Mouse (Mus musculus) limb, embryonic 11.5 days (tissue): ENCODE data around the gene Gm11037. TPM values are rescaled to one million over a fixed set of nuclear protein-coding genes. Genes with fewer than 3 reads are reported as not detected.

Source experiments
- polyA plus RNA-seq: library from polyadenylated mRNA; unstranded; fragments of >200 nt; fragmentation: Nextera tagmentation; extraction: Ambion mirVana; gene quantifications from 2 replicates; pipeline ENCODE4 v1.2.1, GENCODE M21; 2014

Gm11037 gene
- polyA plus RNA-seq, 1 experiment from 2014 or later = not detected

Other genes starting within 250 kb of the Gm11037 start
- gene 4930402H24Rik, start 227.1 kb upstream of the Gm11037 start, polyA plus RNA-seq = 26.6 and 29.7 TPM in 2 replicates
- 8.2 and 8.3 TPM in 2 replicates for gene Atrn, start 227.0 kb upstream of the Gm11037 start, polyA plus RNA-seq
- gene Gfra4, start 90.4 kb upstream of the Gm11037 start, polyA plus RNA-seq = 10.3 and 10.9 TPM in 2 replicates
- 0.47 and 0.72 TPM in 2 replicates for gene Adam33, start 69.7 kb upstream of the Gm11037 start, polyA plus RNA-seq
- 0.03 and 0.07 TPM in 2 replicates for gene Siglec1, start 46.7 kb upstream of the Gm11037 start, polyA plus RNA-seq
- 9.6 and 12.7 TPM in 2 replicates for gene Hspa12b, start 6.2 kb upstream of the Gm11037 start, polyA plus RNA-seq
- gene 1700037H04Rik, start 26.6 kb downstream of the Gm11037 start, polyA plus RNA-seq = 78.0 and 78.9 TPM in 2 replicates
- gene Cenpb, start 46.6 kb downstream of the Gm11037 start, polyA plus RNA-seq = 6.8 and 8.5 TPM in 2 replicates
- gene Cdc25b, start 53.5 kb downstream of the Gm11037 start, polyA plus RNA-seq = 48.7 and 49.6 TPM in 2 replicates
- 3.7 and 5.2 TPM in 2 replicates for gene Spef1, start 53.8 kb downstream of the Gm11037 start, polyA plus RNA-seq
- 25.3 and 27.3 TPM in 2 replicates for gene Ap5s1, start 73.6 kb downstream of the Gm11037 start, polyA plus RNA-seq
- 17.1 and 17.9 TPM in 2 replicates for gene Mavs, start 100.6 kb downstream of the Gm11037 start, polyA plus RNA-seq
- gene Pank2, start 129.0 kb downstream of the Gm11037 start, polyA plus RNA-seq = 57.0 and 62.0 TPM in 2 replicates
- gene Rnf24, start 219.4 kb downstream of the Gm11037 start, polyA plus RNA-seq = 7.2 and 9.8 TPM in 2 replicates